Mouse (Mus musculus) embryo, embryonic 10 days (tissue): ENCODE measurements around the gene Vill.

Experiments used
- DNase-seq: peaks from one replicate; pipeline ENCODE4 v3.0.0-alpha.2; 2015; ENCODE audit warnings: low spot score

Gene Vill

GRCm38 (mm10) chr9:119052154-119052944, at the start of gene Vill:
Gene Vill (plus strand): TSS chr9:119052778.
- DNase-seq = peak; percentile 90

- no peak for DNase-seq
These were observed 48.4 kb upstream of the Vill start for GRCm38 (mm10) chr9:119003990-119004702.

DNA sequence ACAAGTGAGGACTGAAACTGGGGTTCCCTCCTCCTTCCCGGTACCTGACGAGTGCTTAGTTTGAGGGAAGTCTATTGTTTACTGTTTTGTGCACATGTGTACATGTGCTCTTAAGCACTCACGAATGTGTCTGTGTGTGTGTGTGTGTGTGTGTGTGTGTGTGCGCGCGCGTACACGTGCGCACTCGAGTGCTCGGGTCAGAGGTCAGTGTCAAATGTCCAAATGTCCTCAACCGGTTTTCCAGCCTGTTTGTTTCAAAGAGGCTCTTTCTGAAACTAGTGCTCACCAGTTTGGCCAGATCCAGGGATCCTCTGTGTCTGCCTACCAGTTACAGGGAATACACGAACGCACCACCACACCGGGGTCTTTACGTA, 47.9 kb upstream of the Vill start:
- no peak for DNase-seq

GRCm38 (mm10) chr9:119005303-119006029, 47.1 kb upstream of the Vill start:
- peak; percentile 22 for DNase-seq

DNA sequence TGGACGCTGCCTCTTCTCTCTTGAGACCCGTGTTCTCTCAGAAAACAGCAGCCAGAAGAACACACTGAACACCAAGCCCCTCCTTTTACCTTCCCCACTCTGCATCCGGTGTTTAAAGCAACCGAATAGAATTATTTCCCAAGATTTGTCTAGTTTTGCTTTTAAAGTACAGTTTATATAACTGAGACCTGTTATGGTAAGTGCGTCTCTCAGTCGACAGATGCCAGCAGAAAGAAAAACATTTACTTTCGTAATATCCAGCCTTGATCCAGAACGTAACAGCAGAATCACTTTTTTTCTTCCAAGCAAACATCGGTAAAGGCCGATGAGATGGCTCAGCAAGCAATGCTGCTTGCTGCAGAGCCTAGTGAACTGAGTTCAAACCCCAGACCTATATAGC, 45.3 kb upstream of the Vill start:
- DNase-seq = no peak

DNA sequence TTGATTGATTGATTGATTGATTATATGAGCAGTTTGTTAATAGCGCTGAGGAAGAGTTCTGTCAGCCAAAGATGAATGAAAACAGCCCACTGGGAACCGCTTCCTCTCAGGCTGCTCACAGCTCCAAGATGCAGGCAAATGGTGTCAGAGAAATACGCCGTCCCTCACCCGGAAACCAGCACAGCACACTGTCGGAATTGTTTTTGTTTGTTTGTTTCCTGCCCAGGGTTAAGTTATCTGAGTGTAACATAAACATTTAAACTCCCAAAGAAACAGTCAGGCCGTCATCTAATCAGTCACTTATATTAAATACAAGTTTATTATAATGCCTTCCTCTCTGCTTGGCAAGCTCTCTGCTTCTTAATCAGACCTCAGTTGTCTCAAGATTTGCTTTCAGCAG, 43.7 kb upstream of the Vill start:
- no peak for DNase-seq

- DNase-seq = no peak
These were observed 42.3 kb upstream of the Vill start for GRCm38 (mm10) chr9:119010156-119010710.

DNA sequence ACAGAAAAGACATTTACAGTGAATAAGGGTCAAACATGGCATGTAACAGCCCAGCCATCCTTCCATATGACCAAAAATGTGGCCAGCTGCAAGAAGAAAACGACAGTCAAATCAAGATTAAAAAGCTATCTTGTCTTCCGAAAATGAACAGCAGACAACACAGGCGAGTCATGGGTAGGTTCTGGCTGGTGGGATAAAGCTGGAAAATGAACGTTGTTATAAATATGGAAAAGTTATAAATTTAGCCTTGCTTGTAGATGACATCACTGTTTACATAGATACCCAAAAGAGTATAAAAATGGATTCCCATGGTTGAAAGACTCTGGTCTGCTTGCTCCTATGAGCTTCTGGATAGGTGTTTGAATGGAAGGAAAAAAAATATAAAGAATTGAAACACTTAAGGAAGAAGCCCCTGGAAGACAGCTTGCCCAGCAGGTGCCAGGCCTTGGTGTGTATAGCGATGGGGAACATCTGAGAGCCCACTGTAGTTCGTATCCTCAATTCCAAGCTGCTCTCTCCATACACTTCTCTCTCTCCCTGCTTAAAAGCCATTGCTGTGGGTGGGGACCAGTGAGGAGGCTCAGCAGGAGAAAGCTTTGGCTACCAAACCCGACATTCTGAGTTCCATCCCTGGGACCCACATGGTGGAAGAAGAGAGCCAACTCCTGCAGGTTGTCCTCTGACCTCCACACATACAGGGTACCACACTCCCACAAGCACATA, 35.6 kb upstream of the Vill start:
- no peak for DNase-seq

- DNase-seq = no peak
These were observed 30.8 kb upstream of the Vill start for GRCm38 (mm10) chr9:119021731-119022130.

- no peak for DNase-seq
These were observed 27.3 kb upstream of the Vill start for GRCm38 (mm10) chr9:119025263-119025662.

GRCm38 (mm10) chr9:119025832-119026331, 26.7 kb upstream of the Vill start:
- DNase-seq = no peak

- DNase-seq = no peak
These were observed 25.2 kb upstream of the Vill start for GRCm38 (mm10) chr9:119027337-119027736.

- DNase-seq = no peak
These were observed 24.1 kb upstream of the Vill start for GRCm38 (mm10) chr9:119028226-119029195.

GRCm38 (mm10) chr9:119029568-119029967, 23.0 kb upstream of the Vill start:
- DNase-seq = peak; percentile 76

DNA sequence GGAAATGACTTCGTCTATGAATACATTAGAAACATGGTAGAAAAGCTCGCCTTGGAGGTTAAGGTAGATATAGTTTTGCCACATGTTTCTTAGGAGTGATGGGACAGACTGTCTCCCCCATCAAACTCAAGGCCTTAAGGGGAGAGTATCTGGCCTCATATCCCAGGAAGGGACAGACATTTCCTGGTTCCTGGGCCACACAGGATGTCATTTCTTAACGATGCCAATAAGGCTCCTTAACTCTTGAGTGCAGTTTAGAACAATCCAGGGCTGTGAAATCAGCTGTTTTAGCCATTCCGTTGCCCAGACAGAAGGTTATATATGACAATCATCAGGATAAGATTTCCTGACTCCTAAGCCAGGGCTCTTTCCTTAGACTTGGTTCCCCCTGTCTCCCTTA, 21.5 kb upstream of the Vill start:
- DNase-seq = no peak

DNA sequence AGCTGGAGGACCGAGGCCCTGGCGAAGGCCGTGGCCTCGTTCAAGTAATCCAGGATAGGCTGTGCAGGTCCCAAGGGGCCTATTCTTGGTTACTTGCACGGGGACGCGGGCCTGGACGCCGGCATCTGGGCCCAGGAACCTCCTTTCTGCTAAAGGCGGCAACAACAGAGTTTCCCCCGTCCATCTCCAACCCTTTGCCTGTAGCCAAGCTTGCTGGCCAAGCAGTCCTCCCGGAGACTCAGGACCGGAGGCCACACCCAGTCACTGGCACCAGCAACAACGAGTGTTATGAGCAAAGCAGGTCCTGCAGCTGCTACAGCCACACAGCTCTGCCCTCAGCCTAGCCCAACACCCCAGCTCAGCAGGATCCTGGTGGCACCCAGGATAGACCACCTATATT, 20.8 kb upstream of the Vill start:
- no peak for DNase-seq

GRCm38 (mm10) chr9:119032538-119032937, 20.0 kb upstream of the Vill start:
- DNase-seq = no peak

DNA sequence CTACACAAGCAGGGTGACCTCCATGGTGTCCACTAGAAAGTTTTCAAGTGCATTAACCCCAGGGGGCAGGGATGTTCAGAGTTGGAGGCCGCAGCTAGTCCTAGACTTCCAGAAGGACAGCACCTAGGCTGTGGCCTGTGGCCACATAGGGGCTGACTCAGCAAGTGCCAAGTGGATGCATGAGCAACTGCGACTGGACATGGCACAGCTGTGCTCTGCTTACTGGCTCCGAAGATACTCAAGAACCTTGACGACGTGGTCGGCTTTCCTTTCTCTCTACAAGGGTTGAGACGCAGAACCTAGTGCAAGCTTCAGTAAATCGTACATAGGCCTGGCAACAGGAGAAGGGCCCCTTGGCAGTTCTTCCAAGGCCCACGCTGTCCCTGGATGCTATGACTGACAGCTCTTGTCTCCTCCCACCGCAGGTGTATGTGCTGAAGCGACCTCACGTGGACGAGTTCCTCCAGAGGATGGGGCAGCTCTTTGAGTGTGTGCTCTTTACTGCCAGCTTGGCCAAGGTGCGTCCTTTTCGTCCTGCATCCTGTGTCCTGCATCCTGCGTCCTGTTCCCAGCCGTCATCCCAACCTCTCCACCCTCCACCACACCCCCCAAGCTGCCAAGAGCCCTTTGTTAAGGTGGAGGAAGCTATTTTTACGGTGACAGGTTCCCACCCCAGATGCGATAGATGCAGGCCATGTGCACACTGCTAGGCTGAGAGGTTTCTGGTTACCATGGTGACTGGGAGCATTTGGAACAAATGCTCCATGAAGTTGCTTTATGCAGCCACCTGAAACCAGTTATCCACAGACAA, 19.3 kb upstream of the Vill start:
- DNase-seq = peak; percentile 37

- no peak for DNase-seq
These were observed 18.5 kb upstream of the Vill start for GRCm38 (mm10) chr9:119034069-119034468.
